Mouse (Mus musculus) lung, adult 2 months (tissue): ENCODE measurements around the gene Tead4. TPM values are rescaled to one million over a fixed set of nuclear protein-coding genes. Genes with fewer than 3 reads are reported as not detected.

Source experiments
- DNase-seq: peaks from one replicate; pipeline ENCODE4 v3.0.0; 2022
- H3K4me1 ChIP-seq: fragments of 200-500 bp; 2 replicates; pipeline ENCODE4 v1.6.1; 2011; ENCODE audit warnings: low read length; ENCODE audit not compliant: control insufficient read depth, insufficient read depth
- H3K4me3 ChIP-seq: fragments of 200-500 bp; replicated peaks from 2 replicates; pipeline ENCODE3; 2011; ENCODE audit warnings: low read depth, mild to moderate bottlenecking, control low read depth, low read length; ENCODE audit errors: extremely low read depth
- CTCF ChIP-seq: fragments of 200-500 bp; IDR thresholded peaks from 2 replicates; pipeline ENCODE4 v1.5.1; 2011; ENCODE audit warnings: mild to moderate bottlenecking, low read length, control low read depth; ENCODE audit not compliant: insufficient read depth
- POLR2A ChIP-seq: fragments of 200-500 bp; IDR thresholded peaks from 2 replicates; pipeline ENCODE4 v1.6.1; 2011; ENCODE audit warnings: low read depth, mild to moderate bottlenecking, control low read depth, low read length, borderline replicate concordance; ENCODE audit errors: extremely low read depth
- WGBS: fragments of 180-500 bp; shearing (Covaris S2); methylation state at CpG from one replicate; pipeline ENCODE4 v1.1.7; 2018; 5-methylcytosine and 5-hydroxymethylcytosine counted together
- polyA plus RNA-seq: library from polyadenylated mRNA; depleted of rRNA; stranded (reverse); fragments of >200 nt; gene quantifications from 2 replicates; pipeline ENCODE4 v1.2.3, GENCODE M21; 2012

Gene Tead4
- polyA plus RNA-seq, 1 experiment: 13.6 TPM

DNA sequence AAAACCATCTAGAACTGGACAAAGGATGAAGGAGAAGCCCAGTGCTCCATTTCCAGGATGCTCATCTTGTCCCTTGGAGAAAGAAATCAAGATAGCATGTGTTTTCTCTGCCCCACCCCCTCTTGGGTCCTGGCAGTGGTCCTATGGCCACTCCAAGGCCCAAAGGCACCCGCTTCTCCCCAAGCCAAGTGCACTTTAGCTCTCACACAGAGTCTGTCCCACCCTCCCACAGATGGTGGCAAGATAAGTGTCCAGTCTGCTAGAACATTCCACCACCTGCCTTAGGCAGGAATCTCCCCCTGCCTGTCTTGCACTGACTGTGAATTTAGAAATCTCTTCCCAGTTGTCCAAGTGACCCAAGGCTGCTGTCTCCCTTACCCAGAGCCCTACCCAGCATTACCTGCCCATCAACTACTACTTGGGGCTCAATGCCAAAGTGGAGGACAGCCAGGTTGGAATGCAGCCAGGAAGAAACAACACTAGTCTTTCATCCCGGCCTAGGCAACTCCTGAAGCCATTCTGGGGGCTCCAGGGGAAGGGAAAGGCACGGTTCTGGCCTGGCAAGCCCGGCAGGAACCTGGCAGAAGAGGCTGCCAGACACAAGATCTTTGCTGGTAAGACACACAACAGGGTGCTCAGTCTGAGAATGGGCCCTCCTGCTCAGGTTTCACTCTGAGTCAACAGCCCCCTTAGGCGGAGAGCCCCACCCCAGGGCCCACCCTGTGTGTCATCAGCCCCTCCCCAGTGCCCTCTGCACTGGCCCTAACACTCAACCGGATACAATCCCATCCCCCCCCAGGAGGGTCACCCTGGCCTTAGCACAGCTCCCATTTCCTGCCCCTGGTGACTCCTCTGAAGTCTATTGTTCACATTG lies 4.5 kb downstream of the Tead4 start:
- Histone ChIP-seq H3K4me1 (peaks cover 35% of the 10 kb centered on the region), H3K4me3 (no peak overlapping the region)
- DNase-seq: peak; percentile 79
- 26% methylated on average over 6 of the region's 6 CpGs for WGBS
- TF ChIP-seq POLR2A: 0 out of 2 replicates have a peak, but pooled peaks have one; percentile 1
- no peak for TF ChIP-seq CTCF

DNA sequence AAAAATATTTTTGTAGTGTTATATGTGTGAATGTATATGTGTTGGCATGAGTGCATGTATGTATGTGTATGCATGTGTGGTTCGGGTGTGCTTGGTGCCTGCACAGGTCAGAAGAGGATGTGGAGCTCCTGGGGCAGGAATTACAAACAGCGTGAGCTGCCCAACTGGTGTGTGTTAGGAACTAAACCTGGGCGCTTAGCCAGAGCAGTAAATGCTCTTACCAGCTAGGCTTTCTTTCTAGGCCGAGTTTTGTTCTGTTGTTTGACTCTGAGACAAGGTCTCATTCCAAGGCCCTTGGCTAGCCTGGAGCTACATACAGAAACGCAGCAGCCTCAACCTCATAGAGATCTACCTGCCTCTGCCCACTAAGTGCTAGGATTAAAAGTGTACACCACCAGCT lies 9.3 kb downstream of the Tead4 start:
- no peak for TF ChIP-seq POLR2A
- Histone ChIP-seq H3K4me1 (peaks cover 21% of the 10 kb centered on the region), H3K4me3 (no peak overlapping the region)
- WGBS: 44% methylated on average over 5 of the region's 5 CpGs
- DNase-seq: no peak

DNA sequence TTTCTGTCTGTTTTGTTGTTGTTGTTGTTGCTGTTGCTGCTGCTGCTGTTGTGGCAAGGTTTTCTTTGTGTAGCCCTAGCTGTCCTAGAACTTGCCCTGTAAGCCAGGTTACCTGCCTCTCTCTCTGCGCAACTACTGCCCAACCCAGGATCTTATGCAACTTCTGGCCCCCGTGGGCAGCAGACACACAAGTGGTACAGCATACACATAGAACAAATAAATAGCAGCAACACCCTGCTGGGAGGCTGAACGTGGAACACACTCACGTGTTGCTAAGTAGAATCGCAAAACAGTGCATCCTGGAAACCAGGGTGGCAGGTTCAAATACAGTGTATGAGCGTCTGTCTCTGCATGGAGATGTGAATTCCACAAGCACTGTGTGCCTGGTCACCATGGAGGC lies 11.9 kb downstream of the Tead4 start:
- TF ChIP-seq CTCF (no peak), POLR2A (no peak)
- no peak for DNase-seq
- Histone ChIP-seq H3K4me1 (peaks cover 13% of the 10 kb centered on the region), H3K4me3 (no peak overlapping the region)
- WGBS: 65% methylated on average over 6 of the region's 6 CpGs

DNA sequence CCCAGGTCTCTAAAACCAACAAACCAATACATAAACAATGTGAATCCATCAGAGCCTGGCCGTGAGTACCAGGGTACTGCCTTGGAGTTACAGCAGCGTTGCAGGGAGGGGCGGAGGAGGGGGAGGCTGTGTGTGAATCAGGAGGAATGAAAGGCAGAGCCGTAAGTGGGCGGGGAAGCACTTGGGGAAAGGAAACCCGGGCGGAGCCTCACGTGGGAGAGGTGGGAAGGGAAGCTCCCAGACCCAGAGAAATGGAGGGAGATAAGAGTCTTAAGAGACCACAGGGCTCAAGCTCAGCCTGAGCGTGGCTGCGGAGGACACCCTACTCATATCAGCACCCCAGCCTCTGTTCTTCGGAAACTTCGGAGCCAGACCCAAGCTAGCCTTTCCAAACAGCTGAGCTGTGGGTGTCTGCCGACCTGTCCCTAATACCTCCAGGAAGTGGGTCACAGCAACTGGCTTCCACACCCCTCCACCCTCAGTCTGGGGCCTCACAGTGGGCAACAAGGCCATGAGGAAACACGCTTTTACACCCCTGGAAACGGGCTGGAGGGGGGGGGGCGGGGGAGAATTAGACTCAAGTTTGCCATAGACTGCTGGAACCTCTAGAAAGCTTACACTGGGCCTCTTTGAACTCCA lies 14.7 kb downstream of the Tead4 start:
- no peak for TF ChIP-seq POLR2A
- TF ChIP-seq CTCF: no peak
- WGBS: 8% methylated on average over 16 of the region's 16 CpGs
- DNase-seq: peak; percentile 74
- Histone ChIP-seq H3K4me1 (peaks cover 13% of the 10 kb centered on the region), H3K4me3 (no peak overlapping the region)

DNA sequence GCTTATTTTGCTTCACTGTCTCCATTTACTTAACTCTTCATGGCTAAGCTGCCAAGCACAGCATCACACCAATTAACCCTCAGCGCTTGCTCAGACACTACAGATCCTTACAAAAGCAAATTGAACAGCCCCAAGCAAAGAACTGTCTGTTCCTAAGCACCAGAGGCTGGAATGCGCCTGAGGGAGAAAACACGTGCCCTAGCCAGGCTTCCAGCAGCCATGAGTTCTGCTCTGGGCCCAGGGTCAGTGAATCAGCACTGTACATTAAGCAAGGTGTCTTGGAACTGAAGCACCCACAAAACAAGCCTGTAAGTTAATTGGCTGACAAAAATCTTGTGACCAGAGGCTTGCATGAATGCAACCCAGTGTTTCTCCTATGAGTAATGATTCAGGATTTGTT lies 18.5 kb downstream of the Tead4 start:
- Histone ChIP-seq H3K4me1 (peaks cover 15% of the 10 kb centered on the region), H3K4me3 (no peak overlapping the region)
- TF ChIP-seq POLR2A (no peak), CTCF (no peak)
- WGBS: 72% methylated on average over 3 of the region's 3 CpGs
- DNase-seq: no peak

DNA sequence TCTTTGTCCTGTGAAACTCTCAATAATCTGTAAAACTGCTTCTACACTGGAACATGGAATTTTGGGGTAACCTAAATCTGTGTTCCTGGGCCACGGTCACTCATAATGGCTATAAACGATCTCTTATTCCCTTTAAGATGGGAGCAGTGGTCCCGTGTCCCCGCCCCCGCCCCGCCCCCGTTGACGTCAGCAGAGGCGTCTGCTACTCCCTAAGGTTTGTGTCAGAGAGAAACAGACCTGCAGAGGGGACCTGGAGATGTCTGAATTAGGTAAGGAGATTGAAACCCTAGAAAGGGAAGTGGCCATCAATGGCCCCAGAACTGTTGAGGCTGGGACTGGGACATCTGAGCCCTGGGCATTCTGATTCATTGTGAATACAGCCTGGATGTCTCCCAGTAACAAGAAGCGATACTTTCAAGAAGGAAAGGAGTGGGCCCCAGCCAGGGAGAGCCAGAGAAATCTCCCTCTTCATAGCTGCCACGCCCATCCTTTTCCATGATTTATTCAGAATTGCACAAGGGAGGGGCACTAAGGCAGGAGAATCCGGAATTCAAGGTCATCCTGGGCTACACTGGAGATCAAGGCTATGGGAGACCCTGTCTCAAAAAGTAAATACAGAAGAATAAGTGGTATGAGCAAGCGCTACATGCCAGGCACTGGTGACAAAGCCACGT lies 20.0 kb downstream of the Tead4 start:
- Histone ChIP-seq H3K4me3 (no peak overlapping the region), H3K4me1 (peaks cover 17% of the 10 kb centered on the region)
- 43% methylated on average over 14 of the region's 14 CpGs for WGBS
- TF ChIP-seq CTCF: no peak
- no peak for TF ChIP-seq POLR2A
- no peak for DNase-seq

DNA sequence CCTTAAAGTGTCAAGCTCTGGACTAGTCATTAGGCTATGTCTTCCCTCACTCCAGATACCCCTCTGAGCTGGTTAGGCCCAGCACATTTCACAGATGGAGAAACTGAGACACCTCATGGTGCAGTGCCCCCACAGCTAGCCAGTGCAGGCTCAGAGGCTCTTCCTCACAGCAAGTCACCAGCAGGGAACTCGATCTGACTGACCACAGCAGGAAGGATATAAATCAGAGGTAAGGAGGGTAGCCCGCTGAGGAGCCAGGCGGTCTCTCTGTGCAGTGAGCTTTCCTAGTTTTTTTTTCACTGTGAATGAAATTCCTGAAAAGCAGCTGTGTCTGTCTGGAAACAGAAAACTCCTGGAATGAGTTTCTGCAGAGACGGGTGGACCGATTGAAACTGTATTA lies 21.0 kb downstream of the Tead4 start:
- no peak overlapping the region for H3K4me3 ChIP-seq
- WGBS: 47% methylated on average over 5 of the region's 5 CpGs
- DNase-seq: no peak
- TF ChIP-seq POLR2A (no peak), CTCF (no peak)
- H3K4me1 ChIP-seq: peaks cover 16% of the 10 kb centered on the region

DNA sequence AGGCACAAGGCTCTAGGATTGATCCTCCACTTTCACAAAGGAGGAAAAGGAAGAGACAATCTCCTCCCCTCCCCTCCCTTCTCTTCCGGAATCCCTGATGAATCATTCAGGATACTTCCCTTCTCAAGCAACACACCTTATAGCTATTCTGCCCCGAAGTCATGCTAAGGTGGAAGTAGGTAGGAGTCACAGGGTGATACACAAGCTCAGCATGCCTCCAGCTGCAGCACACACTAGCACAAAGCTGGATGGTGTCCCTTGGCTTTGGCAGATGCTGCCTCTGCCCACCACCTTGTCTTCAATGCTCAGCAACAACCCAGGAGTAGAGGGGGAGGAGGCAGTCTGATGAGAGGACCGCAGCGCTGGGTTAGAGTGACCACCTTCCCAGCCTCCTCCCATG lies 21.5 kb downstream of the Tead4 start:
- H3K4me3 ChIP-seq: no peak overlapping the region
- DNase-seq: no peak

More for the DNA sequence above, 21.5 kb downstream of the Tead4 start:
- TF ChIP-seq CTCF (no peak), POLR2A (no peak)
- 62% methylated on average over 4 of the region's 4 CpGs for WGBS
- peaks cover 16% of the 10 kb centered on the region for H3K4me1 ChIP-seq
